Mouse (Mus musculus): ENCODE data around the gene Pml. TPM values are rescaled to one million over a fixed set of nuclear protein-coding genes. Genes with fewer than 3 reads are reported as not detected.

Gene Pml
- 20.5 and 21.0 TPM in 2 replicates for polyA plus RNA-seq (2016; fragmentation: Nextera tagmentation; extraction: Ambion mirVana)

GRCm38 (mm10) chr9:58249592-58250192 is at the start of gene Pml:
Gene Pml (minus strand): TSS chr9:58249786.
- H3K4me3 ChIP-seq = peak within 1 kb of the TSS; percentile 67
- WGBS = under 1% methylated on average over 16 of the region's 16 CpGs
- DNase-seq (ENCODE audit: low spot score) = peak; percentile 66
- no peaks in the 10 kb centered on the region for H3K9me3 ChIP-seq (replicated peaks)
- H3K27me3 ChIP-seq (ENCODE audit: low read depth, poor library complexity, severe bottlenecking) = no peaks in the 10 kb centered on the region
- H3K36me3 ChIP-seq = peaks cover 2% of the 10 kb centered on the region; the same call in 1 of the 2 replicates
- peaks cover 45% of the 10 kb centered on the region for H3K4me1 ChIP-seq
- H3K27ac ChIP-seq = peak within 1 kb of the TSS; percentile 90

GRCm38 (mm10) chr9:58297961-58298477 is 48.4 kb upstream of the Pml start:
- WGBS = 76% methylated on average over 4 of the region's 4 CpGs
- no peak overlapping the region for H3K27ac ChIP-seq

GRCm38 (mm10) chr9:58297065-58297464 is 47.5 kb upstream of the Pml start:
- H3K27ac ChIP-seq = no peak overlapping the region

More at GRCm38 (mm10) chr9:58297961-58298477, 48.4 kb upstream of the Pml start:
- Histone ChIP-seq H3K4me1 (peaks cover 32% of the 10 kb centered on the region), H3K9me3 (replicated peaks) (no peaks in the 10 kb centered on the region), H3K36me3 (no peaks in the 10 kb centered on the region), H3K4me3 (no peak overlapping the region), H3K27me3 (ENCODE audit: low read depth, poor library complexity, severe bottlenecking) (no peaks in the 10 kb centered on the region)
- no peak for DNase-seq (ENCODE audit: low spot score)

GRCm38 (mm10) chr9:58295766-58296361 is 46.3 kb upstream of the Pml start:
- no peak for DNase-seq (ENCODE audit: low spot score)
- H3K4me1 ChIP-seq = peaks cover 28% of the 10 kb centered on the region
- WGBS = 31% methylated on average over 9 of the region's 9 CpGs

More at GRCm38 (mm10) chr9:58297065-58297464, 47.5 kb upstream of the Pml start:
- Histone ChIP-seq H3K4me3 (no peak overlapping the region), H3K9me3 (replicated peaks) (no peaks in the 10 kb centered on the region), H3K27me3 (ENCODE audit: low read depth, poor library complexity, severe bottlenecking) (no peaks in the 10 kb centered on the region), H3K36me3 (no peaks in the 10 kb centered on the region), H3K4me1 (peaks cover 28% of the 10 kb centered on the region)
- 87% methylated on average over 6 of the region's 6 CpGs for WGBS
- no peak for DNase-seq (ENCODE audit: low spot score)

GRCm38 (mm10) chr9:58295345-58295744 is 45.8 kb upstream of the Pml start:
- peaks cover 31% of the 10 kb centered on the region for H3K4me1 ChIP-seq
- no peak overlapping the region for H3K4me3 ChIP-seq
- WGBS = 87% methylated on average over 3 of the region's 3 CpGs
- H3K27ac ChIP-seq = peak overlapping the region; percentile 76; the same call in 1 of the 2 replicates
- H3K36me3 ChIP-seq = no peaks in the 10 kb centered on the region
- no peaks in the 10 kb centered on the region for H3K9me3 ChIP-seq (replicated peaks)
- H3K27me3 ChIP-seq (ENCODE audit: low read depth, poor library complexity, severe bottlenecking) = no peaks in the 10 kb centered on the region
- no peak for DNase-seq (ENCODE audit: low spot score)

More at GRCm38 (mm10) chr9:58295766-58296361, 46.3 kb upstream of the Pml start:
- Histone ChIP-seq H3K4me3 (no peak overlapping the region), H3K27me3 (ENCODE audit: low read depth, poor library complexity, severe bottlenecking) (no peaks in the 10 kb centered on the region), H3K9me3 (replicated peaks) (no peaks in the 10 kb centered on the region), H3K27ac (peak overlapping the region; percentile 76), H3K36me3 (no peaks in the 10 kb centered on the region)

- Histone ChIP-seq H3K27me3 (ENCODE audit: low read depth, poor library complexity, severe bottlenecking) (no peaks in the 10 kb centered on the region), H3K27ac (no peak overlapping the region), H3K4me3 (no peak overlapping the region), H3K4me1 (peaks cover 31% of the 10 kb centered on the region), H3K9me3 (replicated peaks) (no peaks in the 10 kb centered on the region), H3K36me3 (no peaks in the 10 kb centered on the region)
- 58% methylated on average over 7 of the region's 7 CpGs for WGBS
- no peak for DNase-seq (ENCODE audit: low spot score)
Measured at GRCm38 (mm10) chr9:58294527-58294926, 44.9 kb upstream of the Pml start.

GRCm38 (mm10) chr9:58289901-58290300 is 40.3 kb upstream of the Pml start:
- no peak for DNase-seq (ENCODE audit: low spot score)
- no peak overlapping the region for H3K4me3 ChIP-seq
- H3K27me3 ChIP-seq (ENCODE audit: low read depth, poor library complexity, severe bottlenecking) = no peaks in the 10 kb centered on the region
- H3K4me1 ChIP-seq = peaks cover 8% of the 10 kb centered on the region
- no peaks in the 10 kb centered on the region for H3K36me3 ChIP-seq
- no peaks in the 10 kb centered on the region for H3K9me3 ChIP-seq (replicated peaks)
- H3K27ac ChIP-seq = no peak overlapping the region
- WGBS = 73% methylated on average over 2 of the region's 2 CpGs

- no peak overlapping the region for H3K4me3 ChIP-seq
- DNase-seq (ENCODE audit: low spot score) = no peak
- H3K9me3 ChIP-seq (replicated peaks) = no peaks in the 10 kb centered on the region
- no peaks in the 10 kb centered on the region for H3K36me3 ChIP-seq
- no peaks in the 10 kb centered on the region for H3K27me3 ChIP-seq (ENCODE audit: low read depth, poor library complexity, severe bottlenecking)
- H3K27ac ChIP-seq = no peak overlapping the region
- WGBS = 73% methylated on average over 1 of the region's 1 CpGs
- H3K4me1 ChIP-seq = peaks cover 3% of the 10 kb centered on the region; the same call in 1 of the 2 replicates
Measured at GRCm38 (mm10) chr9:58289090-58289489, 39.5 kb upstream of the Pml start.

- Histone ChIP-seq H3K36me3 (no peaks in the 10 kb centered on the region), H3K4me1 (peaks cover 9% of the 10 kb centered on the region; the same call in 1 of the 2 replicates), H3K9me3 (replicated peaks) (no peaks in the 10 kb centered on the region), H3K4me3 (no peak overlapping the region), H3K27me3 (ENCODE audit: low read depth, poor library complexity, severe bottlenecking) (no peaks in the 10 kb centered on the region), H3K27ac (no peak overlapping the region)
- DNase-seq (ENCODE audit: low spot score) = no peak
- 84% methylated on average over 7 of the region's 7 CpGs for WGBS
Measured at GRCm38 (mm10) chr9:58283431-58283830, 33.8 kb upstream of the Pml start.

- no peaks in the 10 kb centered on the region for H3K27me3 ChIP-seq (ENCODE audit: low read depth, poor library complexity, severe bottlenecking)
Measured at GRCm38 (mm10) chr9:58281597-58281996, 32.0 kb upstream of the Pml start.

GRCm38 (mm10) chr9:58280259-58281109 is 30.9 kb upstream of the Pml start:
- Histone ChIP-seq H3K4me1 (peaks cover 14% of the 10 kb centered on the region), H3K9me3 (replicated peaks) (no peaks in the 10 kb centered on the region), H3K27me3 (ENCODE audit: low read depth, poor library complexity, severe bottlenecking) (no peaks in the 10 kb centered on the region), H3K4me3 (no peak overlapping the region), H3K36me3 (no peaks in the 10 kb centered on the region), H3K27ac (no peak overlapping the region)
- peak; percentile 64 for DNase-seq (ENCODE audit: low spot score)
- 41% methylated on average over 9 of the region's 9 CpGs for WGBS

More at GRCm38 (mm10) chr9:58281597-58281996, 32.0 kb upstream of the Pml start:
- Histone ChIP-seq H3K27ac (no peak overlapping the region), H3K36me3 (no peaks in the 10 kb centered on the region), H3K9me3 (replicated peaks) (no peaks in the 10 kb centered on the region), H3K4me3 (no peak overlapping the region), H3K4me1 (peaks cover 9% of the 10 kb centered on the region; the same call in 1 of the 2 replicates)
- peak; percentile 58 for DNase-seq (ENCODE audit: low spot score)
- WGBS = 63% methylated on average over 3 of the region's 3 CpGs

GRCm38 (mm10) chr9:58279780-58280179 is 30.2 kb upstream of the Pml start:
- Histone ChIP-seq H3K27ac (no peak overlapping the region), H3K27me3 (ENCODE audit: low read depth, poor library complexity, severe bottlenecking) (no peaks in the 10 kb centered on the region), H3K4me3 (no peak overlapping the region), H3K9me3 (replicated peaks) (no peaks in the 10 kb centered on the region), H3K36me3 (no peaks in the 10 kb centered on the region), H3K4me1 (peaks cover 21% of the 10 kb centered on the region)
- 71% methylated on average over 5 of the region's 5 CpGs for WGBS
- DNase-seq (ENCODE audit: low spot score) = no peak

All from limb, embryonic 10.5 days (tissue).